Mouse (Mus musculus): ENCODE data around the gene Lsm10. TPM values are rescaled to one million over a fixed set of nuclear protein-coding genes. Genes with fewer than 3 reads are reported as not detected.

Gene Lsm10
- polyA plus RNA-seq, 1 experiment from 2014 or later, result 60.6 TPM

DNA sequence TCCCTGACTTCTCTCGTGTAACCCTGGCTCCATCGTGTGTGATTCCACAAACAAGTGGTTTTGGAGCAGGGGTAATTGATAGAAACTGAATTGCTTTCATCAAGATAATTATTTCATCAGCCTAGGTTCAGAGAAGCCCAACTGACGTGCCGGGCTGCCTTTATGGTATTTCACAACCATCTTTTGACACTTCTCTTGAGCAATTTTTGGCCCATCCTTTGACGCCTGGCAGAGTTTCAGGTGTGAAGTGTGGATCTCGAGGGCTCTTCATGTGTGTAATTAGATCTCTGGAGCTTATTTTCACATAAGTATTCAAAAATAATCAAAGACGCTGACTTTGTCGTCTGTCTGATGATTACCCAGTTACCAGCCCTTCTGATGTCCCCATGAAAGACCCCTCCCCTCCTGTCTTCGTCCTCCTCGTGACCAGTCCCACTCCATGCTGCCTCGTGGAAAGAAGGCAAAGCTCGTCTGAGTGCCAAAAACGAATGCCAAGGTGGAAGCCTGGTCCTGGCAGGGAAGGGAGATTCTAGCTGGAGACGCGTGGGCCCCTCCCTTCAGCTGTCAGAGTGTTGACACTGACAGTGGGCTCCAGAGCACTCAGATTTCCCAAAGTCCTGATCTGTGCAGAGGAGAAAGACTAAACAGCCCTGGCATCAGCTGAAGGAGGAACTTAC is 28.9 kb upstream of the Lsm10 start:
- ATAC-seq, result peak; percentile 65
- 45% methylated on average over 15 of the region's 15 CpGs for WGBS
- H3K4me2 ChIP-seq (ENCODE audit: low read length), result no peak overlapping the region
- H3K9me3 ChIP-seq (ENCODE audit: control insufficient read depth, low read length), result no peaks in the 10 kb centered on the region
- peaks cover 9% of the 10 kb centered on the region; the same call in 1 of the 2 replicates for H3K4me1 ChIP-seq (replicated peaks; ENCODE audit: control insufficient read depth, insufficient read depth, low read length)
- H3K27me3 ChIP-seq (replicated peaks; ENCODE audit: control insufficient read depth, insufficient read depth, low read length), result no peaks in the 10 kb centered on the region
- H3K9ac ChIP-seq (replicated peaks; ENCODE audit: low read depth, low read length), result no peak overlapping the region
- H3K4me3 ChIP-seq (replicated peaks; ENCODE audit: low read length), result no peak overlapping the region
- no peaks in the 10 kb centered on the region for H3K36me3 ChIP-seq (ENCODE audit: control insufficient read depth, insufficient read depth)
- H3K27ac ChIP-seq (ENCODE audit: low read length), result peak overlapping the region; percentile 46

DNA sequence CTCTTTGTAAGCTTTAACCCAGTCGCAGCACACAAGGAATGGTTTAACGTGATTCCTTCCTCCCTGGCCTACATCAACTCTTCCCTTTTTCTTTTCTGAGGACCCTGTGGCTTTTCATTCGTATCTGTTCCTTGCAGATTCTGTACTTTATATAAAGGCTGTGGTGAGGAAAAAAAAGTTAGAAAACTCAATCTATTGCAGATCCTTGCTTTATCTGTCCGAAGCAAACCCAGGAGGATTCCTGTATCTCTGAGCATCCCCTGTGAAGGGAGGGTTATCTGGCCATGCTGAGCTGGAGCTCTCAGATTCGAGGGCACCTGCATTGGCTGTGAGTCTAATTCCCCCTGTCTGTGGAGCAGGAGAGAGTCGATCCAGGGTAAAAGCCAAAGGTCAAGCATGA is 27.6 kb upstream of the Lsm10 start:
- Histone ChIP-seq H3K9me3 (ENCODE audit: control insufficient read depth, low read length) (no peaks in the 10 kb centered on the region), H3K9ac (replicated peaks; ENCODE audit: low read depth, low read length) (no peak overlapping the region), H3K27ac (ENCODE audit: low read length) (no peak overlapping the region), H3K36me3 (ENCODE audit: control insufficient read depth, insufficient read depth) (no peaks in the 10 kb centered on the region), H3K4me2 (ENCODE audit: low read length) (no peak overlapping the region), H3K4me3 (replicated peaks; ENCODE audit: low read length) (no peak overlapping the region), H3K4me1 (replicated peaks; ENCODE audit: control insufficient read depth, insufficient read depth, low read length) (peaks cover 9% of the 10 kb centered on the region; the same call in 1 of the 2 replicates), H3K27me3 (replicated peaks; ENCODE audit: control insufficient read depth, insufficient read depth, low read length) (no peaks in the 10 kb centered on the region)
- ATAC-seq, result no peak
- 88% methylated on average over 6 of the region's 6 CpGs for WGBS

- H3K4me2 ChIP-seq (ENCODE audit: low read length), result no peak overlapping the region
- H3K27me3 ChIP-seq (replicated peaks; ENCODE audit: control insufficient read depth, insufficient read depth, low read length), result no peaks in the 10 kb centered on the region
These were observed 18.6 kb upstream of the Lsm10 start for GRCm38 (mm10) chr4:126077833-126078232.

GRCm38 (mm10) chr4:126079266-126079665 is 17.2 kb upstream of the Lsm10 start:
- Histone ChIP-seq H3K36me3 (ENCODE audit: control insufficient read depth, insufficient read depth) (no peaks in the 10 kb centered on the region), H3K9me3 (ENCODE audit: control insufficient read depth, low read length) (no peaks in the 10 kb centered on the region), H3K9ac (replicated peaks; ENCODE audit: low read depth, low read length) (no peak overlapping the region), H3K4me1 (replicated peaks; ENCODE audit: control insufficient read depth, insufficient read depth, low read length) (no peaks in the 10 kb centered on the region), H3K4me2 (ENCODE audit: low read length) (no peak overlapping the region), H3K4me3 (replicated peaks; ENCODE audit: low read length) (no peak overlapping the region), H3K27me3 (replicated peaks; ENCODE audit: control insufficient read depth, insufficient read depth, low read length) (no peaks in the 10 kb centered on the region), H3K27ac (ENCODE audit: low read length) (no peak overlapping the region)
- no peak for ATAC-seq
- WGBS, result 82% methylated on average over 4 of the region's 4 CpGs

More at GRCm38 (mm10) chr4:126077833-126078232, 18.6 kb upstream of the Lsm10 start:
- H3K4me3 ChIP-seq (replicated peaks; ENCODE audit: low read length), result no peak overlapping the region
- no peaks in the 10 kb centered on the region for H3K36me3 ChIP-seq (ENCODE audit: control insufficient read depth, insufficient read depth)
- H3K9me3 ChIP-seq (ENCODE audit: control insufficient read depth, low read length), result no peaks in the 10 kb centered on the region
- H3K9ac ChIP-seq (replicated peaks; ENCODE audit: low read depth, low read length), result no peak overlapping the region
- 79% methylated on average over 6 of the region's 6 CpGs for WGBS
- ATAC-seq, result no peak
- no peaks in the 10 kb centered on the region for H3K4me1 ChIP-seq (replicated peaks; ENCODE audit: control insufficient read depth, insufficient read depth, low read length)
- H3K27ac ChIP-seq (ENCODE audit: low read length), result no peak overlapping the region

DNA sequence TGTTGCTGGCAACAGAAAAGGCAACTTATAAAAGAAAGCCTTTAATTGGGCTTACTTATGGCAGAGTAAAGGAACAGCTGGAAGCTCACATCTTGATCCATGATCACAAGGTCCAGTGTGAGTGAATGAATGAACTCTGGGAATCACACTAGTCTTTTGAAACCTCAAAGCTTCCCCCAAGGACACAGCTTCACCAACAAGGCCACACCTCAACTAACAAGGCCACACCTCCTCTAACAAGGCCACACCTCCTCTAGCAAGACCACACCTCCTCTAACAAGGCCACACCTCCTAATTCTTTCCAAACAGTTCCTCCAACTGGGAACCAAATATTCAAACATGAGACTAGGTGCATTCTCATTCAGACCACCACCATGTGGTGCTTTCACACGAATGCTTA is 14.8 kb upstream of the Lsm10 start:
- WGBS, result 97% methylated on average over 1 of the region's 1 CpGs
- Histone ChIP-seq H3K9ac (replicated peaks; ENCODE audit: low read depth, low read length) (no peak overlapping the region), H3K4me2 (ENCODE audit: low read length) (no peak overlapping the region), H3K36me3 (ENCODE audit: control insufficient read depth, insufficient read depth) (no peaks in the 10 kb centered on the region), H3K4me3 (replicated peaks; ENCODE audit: low read length) (no peak overlapping the region), H3K27ac (ENCODE audit: low read length) (no peak overlapping the region), H3K9me3 (ENCODE audit: control insufficient read depth, low read length) (no peaks in the 10 kb centered on the region), H3K4me1 (replicated peaks; ENCODE audit: control insufficient read depth, insufficient read depth, low read length) (no peaks in the 10 kb centered on the region), H3K27me3 (replicated peaks; ENCODE audit: control insufficient read depth, insufficient read depth, low read length) (no peaks in the 10 kb centered on the region)
- no peak for ATAC-seq

DNA sequence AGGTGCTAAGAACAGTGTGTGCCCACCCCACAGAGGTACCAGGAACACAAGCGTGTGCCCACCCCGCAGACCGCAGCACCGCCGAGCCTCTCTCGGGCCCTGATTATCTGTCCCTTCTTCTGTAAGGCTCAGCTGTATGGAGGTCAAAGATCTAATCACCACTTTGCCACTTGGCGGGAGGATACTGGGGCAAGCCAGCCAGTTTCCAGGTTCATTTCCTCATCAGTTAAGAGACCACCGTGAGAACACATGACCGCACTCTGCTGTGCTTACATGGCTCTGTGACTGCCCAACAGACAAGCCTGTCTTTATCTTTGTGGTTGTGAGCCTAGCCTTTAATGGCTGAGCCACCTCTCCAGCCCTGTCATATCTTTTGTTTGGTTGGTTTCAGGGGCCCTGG is 13.4 kb upstream of the Lsm10 start:
- Histone ChIP-seq H3K4me2 (ENCODE audit: low read length) (no peak overlapping the region), H3K27ac (ENCODE audit: low read length) (no peak overlapping the region), H3K4me3 (replicated peaks; ENCODE audit: low read length) (no peak overlapping the region), H3K4me1 (replicated peaks; ENCODE audit: control insufficient read depth, insufficient read depth, low read length) (no peaks in the 10 kb centered on the region), H3K36me3 (ENCODE audit: control insufficient read depth, insufficient read depth) (no peaks in the 10 kb centered on the region), H3K9ac (replicated peaks; ENCODE audit: low read depth, low read length) (no peak overlapping the region), H3K27me3 (replicated peaks; ENCODE audit: control insufficient read depth, insufficient read depth, low read length) (no peaks in the 10 kb centered on the region), H3K9me3 (ENCODE audit: control insufficient read depth, low read length) (no peaks in the 10 kb centered on the region)
- no peak for ATAC-seq
- 93% methylated on average over 9 of the region's 9 CpGs for WGBS

DNA sequence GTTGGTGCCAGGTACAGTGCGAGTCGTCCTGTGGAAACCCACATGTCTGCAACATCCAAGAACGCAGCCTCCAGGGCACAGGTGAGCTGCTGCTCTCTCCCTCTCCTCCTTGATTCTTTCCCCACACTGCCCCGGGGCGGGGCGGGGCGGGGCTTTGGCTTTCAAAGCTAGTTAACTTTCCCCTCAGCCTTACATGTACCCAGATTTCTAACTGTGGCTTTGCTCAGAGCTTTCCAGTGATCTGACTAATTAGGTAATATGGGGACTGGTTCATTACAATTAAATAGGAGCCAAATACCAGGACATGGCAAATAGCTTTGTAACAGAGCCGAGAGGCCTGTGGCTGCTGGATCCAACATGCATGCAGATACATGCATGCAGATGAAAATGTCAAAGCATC is 12.0 kb upstream of the Lsm10 start:
- Histone ChIP-seq H3K4me3 (replicated peaks; ENCODE audit: low read length) (no peak overlapping the region), H3K4me2 (ENCODE audit: low read length) (no peak overlapping the region), H3K27me3 (replicated peaks; ENCODE audit: control insufficient read depth, insufficient read depth, low read length) (no peaks in the 10 kb centered on the region), H3K4me1 (replicated peaks; ENCODE audit: control insufficient read depth, insufficient read depth, low read length) (no peaks in the 10 kb centered on the region), H3K9ac (replicated peaks; ENCODE audit: low read depth, low read length) (no peak overlapping the region), H3K36me3 (ENCODE audit: control insufficient read depth, insufficient read depth) (no peaks in the 10 kb centered on the region), H3K27ac (ENCODE audit: low read length) (no peak overlapping the region), H3K9me3 (ENCODE audit: control insufficient read depth, low read length) (no peaks in the 10 kb centered on the region)
- 75% methylated on average over 8 of the region's 8 CpGs for WGBS
- no peak for ATAC-seq

DNA sequence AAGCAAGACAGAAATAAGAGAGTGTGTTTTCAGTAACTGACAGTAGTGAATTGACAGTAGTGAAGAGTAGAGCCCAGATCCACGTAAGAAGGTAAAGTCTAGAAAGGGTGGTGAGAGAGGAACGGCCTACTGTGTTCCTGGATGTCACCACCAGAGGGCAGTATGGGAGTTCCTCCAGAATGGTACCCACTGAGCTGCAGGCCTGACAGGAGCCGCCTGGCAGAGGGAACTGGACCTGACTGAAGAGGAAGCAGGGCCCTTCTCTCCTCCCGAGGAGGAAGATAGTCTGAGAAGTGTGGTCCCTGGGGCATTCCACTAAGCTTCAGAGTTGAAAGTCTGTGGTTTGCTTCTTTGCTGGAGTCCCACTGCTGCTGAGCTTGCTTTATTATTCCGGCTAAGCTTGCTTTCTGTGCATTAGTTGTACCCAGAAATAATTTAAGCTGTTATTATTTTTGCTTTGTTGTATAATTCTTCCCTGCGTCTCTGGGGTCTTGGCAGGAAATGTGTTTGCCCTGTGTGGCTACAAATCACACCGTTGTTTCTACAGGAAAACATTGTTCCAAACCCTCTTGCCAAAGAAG is 10.3 kb upstream of the Lsm10 start:
- H3K36me3 ChIP-seq (ENCODE audit: control insufficient read depth, insufficient read depth), result no peaks in the 10 kb centered on the region
- no peak overlapping the region for H3K27ac ChIP-seq (ENCODE audit: low read length)
- no peak overlapping the region for H3K4me3 ChIP-seq (replicated peaks; ENCODE audit: low read length)
- no peak overlapping the region for H3K4me2 ChIP-seq (ENCODE audit: low read length)
- whole genome bisulfite sequencing, result 28% methylated on average over 7 of the region's 7 CpGs
- no peak overlapping the region for H3K9ac ChIP-seq (replicated peaks; ENCODE audit: low read depth, low read length)
- no peaks in the 10 kb centered on the region for H3K9me3 ChIP-seq (ENCODE audit: control insufficient read depth, low read length)
- no peaks in the 10 kb centered on the region for H3K4me1 ChIP-seq (replicated peaks; ENCODE audit: control insufficient read depth, insufficient read depth, low read length)
- ATAC-seq, result peak; percentile 68; the same call in 1 of the 2 replicates
- H3K27me3 ChIP-seq (replicated peaks; ENCODE audit: control insufficient read depth, insufficient read depth, low read length), result no peaks in the 10 kb centered on the region

GRCm38 (mm10) chr4:126090101-126090847 is 6.1 kb upstream of the Lsm10 start:
- H3K4me1 ChIP-seq (replicated peaks; ENCODE audit: control insufficient read depth, insufficient read depth, low read length), result no peaks in the 10 kb centered on the region
- no peak for ATAC-seq
- H3K27me3 ChIP-seq (replicated peaks; ENCODE audit: control insufficient read depth, insufficient read depth, low read length), result no peaks in the 10 kb centered on the region
- no peak overlapping the region for H3K4me3 ChIP-seq (replicated peaks; ENCODE audit: low read length)
- H3K9me3 ChIP-seq (ENCODE audit: control insufficient read depth, low read length), result no peaks in the 10 kb centered on the region
- WGBS, result 84% methylated on average over 7 of the region's 7 CpGs
- H3K36me3 ChIP-seq (ENCODE audit: control insufficient read depth, insufficient read depth), result no peaks in the 10 kb centered on the region
- no peak overlapping the region for H3K9ac ChIP-seq (replicated peaks; ENCODE audit: low read depth, low read length)
- H3K27ac ChIP-seq (ENCODE audit: low read length), result no peak overlapping the region
- H3K4me2 ChIP-seq (ENCODE audit: low read length), result no peak overlapping the region
